Mouse (Mus musculus) left cerebral cortex, adult 11 months (tissue): ENCODE measurements around the gene Lrrtm1.

ENCODE experiments used
- DNase-seq: peaks from one replicate; pipeline ENCODE4 v3.0.0; 2022; ENCODE audit warnings: low spot score

Gene Lrrtm1

GRCm38 (mm10) chr6:77242601-77243406 lies at the start of gene Lrrtm1:
TSS of gene Lrrtm1 (plus strand) at chr6:77242689.
- peak; percentile 65 for DNase-seq

GRCm38 (mm10) chr6:77196650-77197049 lies 45.8 kb upstream of the Lrrtm1 start:
- no peak for DNase-seq

- DNase-seq = no peak
These were observed 43.1 kb upstream of the Lrrtm1 start for GRCm38 (mm10) chr6:77199375-77199774.

DNA sequence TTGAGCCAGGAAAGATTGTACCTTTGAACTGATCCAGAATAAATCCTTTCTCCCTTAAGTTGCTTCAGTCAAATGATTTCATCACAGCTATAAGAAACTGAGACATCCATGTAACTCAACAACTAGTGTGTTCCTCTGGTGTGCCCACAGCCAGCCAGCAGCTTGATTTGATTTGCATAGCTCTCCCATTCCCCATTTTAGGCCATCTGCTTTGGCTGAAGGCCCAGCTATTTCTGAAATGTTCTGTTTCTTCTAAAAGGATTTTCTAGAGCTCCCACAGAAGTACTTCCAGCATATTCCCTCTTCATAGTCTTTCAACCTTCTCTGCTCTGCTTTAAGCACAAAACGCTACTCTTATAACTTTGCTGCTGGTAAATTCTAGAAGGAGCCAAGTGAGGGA lies 33.3 kb upstream of the Lrrtm1 start:
- DNase-seq = no peak

GRCm38 (mm10) chr6:77209929-77210328 lies 32.6 kb upstream of the Lrrtm1 start:
- no peak for DNase-seq

DNA sequence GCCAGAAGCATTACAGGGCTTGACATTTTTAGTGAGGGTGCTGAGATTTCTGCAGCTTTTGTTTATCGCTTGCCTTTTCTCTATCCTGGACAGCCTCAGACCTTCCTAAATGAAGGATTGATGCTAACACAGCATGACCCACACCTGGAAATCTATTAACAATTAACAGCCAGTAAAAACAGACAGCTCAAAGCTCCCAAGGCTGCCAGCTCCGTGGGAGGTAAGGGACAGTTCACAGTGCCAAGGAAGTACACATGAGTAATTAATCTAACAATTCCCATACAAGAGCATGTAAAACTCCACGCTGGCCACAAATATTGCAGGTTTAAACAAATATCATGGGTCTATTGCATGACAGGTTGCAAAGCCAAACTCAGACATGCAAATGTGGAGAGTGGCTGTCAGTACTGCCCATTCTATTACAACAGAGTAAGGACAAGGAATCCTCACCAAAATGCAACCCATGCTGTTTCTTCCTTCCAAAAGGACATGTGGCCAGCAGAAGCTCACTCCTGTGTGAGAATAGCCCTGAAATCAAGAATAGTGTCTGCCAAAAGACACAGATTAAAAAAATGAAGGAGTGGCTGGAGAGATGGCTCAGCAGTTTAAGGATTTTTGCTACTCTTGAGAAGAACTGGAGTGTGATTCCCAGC lies 28.6 kb upstream of the Lrrtm1 start:
- DNase-seq = no peak

DNA sequence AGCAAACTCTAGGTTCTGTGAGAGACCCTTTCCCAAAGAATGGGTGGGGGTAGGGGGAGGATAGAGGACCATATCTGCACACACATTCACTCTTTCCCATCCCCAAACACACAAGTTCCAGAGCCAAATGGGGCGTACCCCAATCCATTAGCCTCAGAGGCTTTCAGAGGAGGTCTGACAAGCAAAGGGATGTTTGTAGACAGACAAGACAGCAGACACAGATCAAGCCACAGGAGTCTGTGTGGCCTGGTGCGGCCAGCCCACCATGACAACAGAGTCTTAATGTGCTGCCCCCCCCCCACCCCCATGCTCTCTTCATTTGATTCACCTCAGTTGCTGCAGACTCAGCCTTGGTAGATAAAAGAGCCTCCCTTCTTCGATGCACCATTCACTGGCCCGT lies 27.2 kb upstream of the Lrrtm1 start:
- no peak for DNase-seq

GRCm38 (mm10) chr6:77218875-77219274 lies 23.6 kb upstream of the Lrrtm1 start:
- DNase-seq = no peak

DNA sequence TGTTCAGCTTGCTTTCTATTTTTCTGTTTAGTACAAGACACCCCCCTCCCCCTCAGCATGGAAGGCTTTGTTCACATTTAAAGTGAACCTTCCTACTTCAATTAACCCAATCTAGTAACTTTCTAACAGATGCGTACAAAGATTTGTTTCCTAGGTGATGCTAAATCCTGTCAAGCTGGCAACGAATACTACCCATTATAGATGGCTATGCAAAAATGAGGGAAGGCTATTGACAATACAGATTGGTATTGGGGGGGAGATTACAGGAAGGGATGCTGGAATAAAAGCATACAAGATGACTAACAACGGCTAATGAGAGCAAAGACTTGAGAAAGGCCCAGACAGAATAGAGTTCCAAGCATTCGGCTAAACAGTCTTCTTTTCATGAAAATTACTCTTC lies 21.7 kb upstream of the Lrrtm1 start:
- no peak for DNase-seq

GRCm38 (mm10) chr6:77222849-77223638 lies 19.4 kb upstream of the Lrrtm1 start:
- peak; percentile 47 for DNase-seq

- DNase-seq = no peak
These were observed 2.1 kb upstream of the Lrrtm1 start for GRCm38 (mm10) chr6:77240426-77240825.

DNA sequence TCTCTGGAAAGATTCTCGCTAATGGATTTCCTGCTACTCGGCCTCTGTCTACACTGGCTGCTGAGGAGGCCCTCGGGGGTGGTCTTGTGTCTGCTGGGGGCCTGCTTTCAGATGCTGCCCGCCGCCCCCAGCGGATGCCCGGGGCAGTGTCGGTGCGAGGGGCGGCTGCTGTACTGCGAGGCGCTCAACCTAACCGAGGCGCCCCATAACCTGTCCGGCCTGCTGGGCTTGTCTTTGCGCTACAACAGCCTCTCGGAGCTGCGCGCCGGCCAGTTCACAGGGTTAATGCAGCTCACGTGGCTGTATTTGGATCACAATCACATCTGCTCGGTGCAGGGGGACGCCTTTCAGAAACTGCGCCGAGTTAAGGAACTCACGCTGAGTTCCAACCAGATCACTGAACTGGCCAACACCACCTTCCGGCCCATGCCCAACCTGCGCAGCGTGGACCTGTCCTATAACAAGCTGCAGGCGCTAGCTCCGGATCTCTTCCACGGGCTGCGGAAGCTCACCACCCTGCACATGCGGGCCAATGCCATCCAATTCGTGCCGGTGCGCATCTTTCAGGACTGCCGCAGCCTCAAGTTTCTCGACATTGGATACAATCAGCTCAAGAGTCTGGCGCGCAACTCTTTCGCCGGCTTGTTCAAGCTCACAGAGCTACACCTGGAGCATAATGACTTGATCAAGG lies 1.2 kb downstream of the Lrrtm1 start:
- no peak for DNase-seq

GRCm38 (mm10) chr6:77253480-77253879 lies 11.0 kb downstream of the Lrrtm1 start:
- no peak for DNase-seq

DNA sequence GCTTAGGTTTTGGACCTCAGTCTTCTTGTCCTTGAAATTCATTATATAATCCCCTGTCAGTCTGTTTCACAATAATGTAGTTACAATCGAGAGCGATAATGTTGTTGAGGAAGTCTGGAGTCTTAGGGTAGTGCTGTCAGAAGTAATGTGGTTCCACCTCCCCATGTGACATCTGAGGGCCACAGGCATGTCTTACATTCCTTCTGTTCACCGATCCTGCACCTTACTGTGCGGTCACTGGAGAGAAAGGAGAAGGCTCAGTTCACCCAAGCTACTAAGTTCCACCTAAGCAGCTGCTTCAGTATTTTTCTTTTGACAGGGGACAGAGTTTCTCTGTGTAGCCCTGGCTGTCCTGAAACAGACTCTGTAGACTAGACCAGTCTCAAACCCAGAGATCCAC lies 13.9 kb downstream of the Lrrtm1 start:
- DNase-seq = no peak

GRCm38 (mm10) chr6:77257358-77258105 lies 15.0 kb downstream of the Lrrtm1 start:
- no peak for DNase-seq

DNA sequence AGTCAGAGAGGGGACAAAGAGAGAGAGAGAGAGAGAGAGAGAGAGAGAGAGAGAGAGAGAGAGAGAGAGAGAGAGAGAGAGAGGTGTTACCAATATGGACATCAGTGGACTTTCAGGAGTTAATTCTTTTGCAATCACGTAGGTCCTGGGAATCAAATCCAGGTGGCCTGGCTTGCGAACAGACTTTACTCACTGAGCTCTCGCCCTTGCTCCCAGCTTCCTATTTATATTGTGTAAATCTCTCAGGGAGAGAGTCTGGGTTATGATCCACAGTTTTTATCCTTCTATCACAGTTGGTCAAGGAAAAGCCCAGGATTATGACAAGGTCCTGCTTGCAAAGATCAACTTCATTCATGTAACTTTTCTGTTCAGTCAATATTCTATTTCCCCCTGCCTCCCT lies 22.7 kb downstream of the Lrrtm1 start:
- no peak for DNase-seq

DNA sequence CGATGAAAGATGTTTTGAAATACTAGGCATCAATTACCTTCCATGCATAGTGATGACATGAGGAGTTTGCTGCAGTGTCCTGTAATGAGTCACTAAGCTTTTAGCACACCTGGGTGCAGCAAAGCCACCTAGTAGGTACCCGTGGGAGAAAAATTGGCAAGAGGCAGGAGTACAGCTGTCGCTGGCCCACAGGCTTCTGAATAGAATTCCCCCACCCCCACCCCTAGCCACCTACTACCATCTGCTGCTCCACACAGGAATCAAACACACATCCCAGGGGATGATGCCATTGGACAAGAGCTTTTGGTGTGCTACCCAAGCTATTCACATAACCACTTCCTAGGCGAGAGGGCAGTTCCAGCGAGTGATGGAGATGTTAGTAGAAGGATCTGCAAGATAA lies 36.3 kb downstream of the Lrrtm1 start:
- no peak for DNase-seq

DNA sequence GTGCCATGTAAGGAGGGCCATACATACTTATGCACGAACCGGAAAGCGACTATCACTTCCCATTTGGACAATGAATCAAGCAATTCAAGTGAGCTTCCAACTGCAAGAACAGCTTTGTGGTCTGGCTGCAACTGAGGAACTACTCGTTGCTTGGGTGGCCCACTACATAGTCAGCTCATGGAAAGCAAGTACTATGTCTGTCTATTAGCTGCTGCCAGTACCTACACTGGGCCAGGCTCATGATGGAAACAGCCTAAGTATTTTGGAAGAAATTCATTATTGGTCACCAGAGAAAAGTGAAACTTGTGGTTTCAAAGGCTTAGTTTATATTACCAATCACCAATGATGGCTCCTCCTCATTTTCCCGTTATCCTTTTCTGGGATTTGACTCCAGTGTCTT lies 43.8 kb downstream of the Lrrtm1 start:
- DNase-seq = no peak

DNA sequence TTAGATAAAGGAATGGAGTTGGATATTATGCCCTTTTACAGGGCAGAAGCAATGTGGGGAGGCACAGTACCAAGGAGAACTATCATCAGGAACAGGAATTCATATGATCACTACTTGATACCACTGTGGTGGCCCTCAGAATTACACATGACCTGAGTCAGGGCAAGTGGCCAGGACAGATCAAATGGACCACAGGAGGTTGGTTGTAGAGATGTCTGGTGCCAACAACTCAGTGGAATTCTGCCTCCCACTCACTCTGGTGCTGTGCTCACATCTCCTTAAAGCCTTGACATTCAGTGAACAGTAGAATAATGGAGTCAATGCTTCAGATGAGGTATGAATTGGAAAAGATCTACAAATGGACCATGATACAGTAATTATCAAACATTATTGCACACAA lies 45.9 kb downstream of the Lrrtm1 start:
- DNase-seq = no peak

- DNase-seq = no peak
These were observed 48.9 kb downstream of the Lrrtm1 start for GRCm38 (mm10) chr6:77291415-77291814.

DNA sequence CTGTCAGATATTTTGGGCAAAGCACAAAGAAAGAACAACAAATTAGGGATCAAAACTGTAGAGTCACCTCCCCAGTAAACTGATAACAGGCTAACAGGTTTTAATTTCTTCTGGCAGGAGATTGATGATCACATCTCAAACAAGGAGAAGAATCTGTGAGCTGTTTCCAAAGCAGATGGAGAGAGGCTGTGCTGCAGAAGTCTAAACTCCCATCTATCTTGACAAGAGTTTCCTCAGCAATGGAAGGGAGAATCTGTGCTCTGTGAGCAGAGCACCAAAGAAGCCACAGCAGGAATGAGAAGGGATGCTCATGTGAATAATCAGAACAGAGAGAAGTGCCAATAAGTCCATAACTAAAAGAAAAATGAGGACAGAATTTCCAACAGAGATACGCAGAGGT lies 58.8 kb downstream of the Lrrtm1 start:
- DNase-seq = no peak

- no peak for DNase-seq
These were observed 64.3 kb downstream of the Lrrtm1 start for GRCm38 (mm10) chr6:77306796-77307195.
